Mouse (Mus musculus) hindlimb bud, embryonic 11.5 days (tissue): ENCODE results near the gene Nenf.
A peak's percentile ranks its signal among the peaks of the same experiment; 100 is the strongest.

Source experiments
- DNase-seq: peaks from one replicate; pipeline ENCODE4 v3.0.0-alpha.2; 2012; ENCODE audit warnings: low read depth, low spot score; ENCODE audit errors: extremely low spot score

Nenf gene

DNA sequence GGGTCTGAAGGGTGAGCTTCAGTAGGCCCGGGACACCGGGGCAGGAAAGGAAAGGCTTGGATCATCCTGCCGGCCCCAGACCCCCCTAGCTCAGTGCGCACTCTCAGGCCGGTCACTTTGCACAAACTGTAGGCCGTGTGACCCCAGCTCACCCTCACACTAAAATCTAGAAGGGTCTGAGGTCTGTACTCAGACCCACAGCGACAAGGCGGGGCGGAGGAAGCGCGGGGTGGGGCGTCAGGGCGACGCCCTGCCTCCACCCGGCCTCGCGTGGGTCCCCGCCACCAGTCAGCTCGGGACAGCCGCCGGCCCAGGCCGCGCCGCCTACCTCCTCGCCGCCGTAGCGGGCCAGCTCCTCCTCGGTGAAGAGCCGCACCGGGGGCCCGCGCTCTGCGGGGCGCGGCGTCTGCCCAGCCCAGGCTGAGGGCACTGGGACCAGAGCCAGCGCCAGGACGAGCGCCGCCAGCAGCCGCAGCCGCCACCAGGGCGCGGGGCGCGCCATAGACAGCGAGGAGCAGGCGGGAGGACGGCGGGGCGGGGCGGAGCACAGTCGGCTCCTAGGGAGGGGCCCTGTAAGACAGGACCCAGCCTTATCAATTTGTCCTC, at the start of gene Nenf:
TSS of gene Nenf (minus strand) at position 604 of the 606 bp plus-strand sequence.
- DNase-seq, result no peak

DNA sequence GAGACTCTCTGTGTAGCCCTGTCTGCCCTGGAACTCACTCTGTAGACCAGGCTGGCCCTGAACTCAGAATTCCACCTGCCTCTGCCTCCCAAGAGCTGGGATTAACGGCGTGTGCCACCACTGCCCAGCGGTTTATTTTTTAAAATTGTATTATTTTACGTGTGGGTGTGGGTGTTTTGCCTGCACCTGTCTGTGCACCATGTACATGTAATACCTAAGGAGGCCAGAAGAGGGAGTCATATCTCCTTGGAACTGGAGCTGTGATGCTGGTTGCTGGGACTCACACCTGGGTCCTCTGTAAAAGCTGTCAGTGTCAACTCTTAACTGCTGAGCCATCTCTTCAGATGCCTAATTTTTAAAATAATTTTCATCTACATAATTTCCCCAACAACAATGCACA, 46.5 kb upstream of the Nenf start:
- DNase-seq, result peak; percentile 16

- DNase-seq, result no peak
Measured at GRCm38 (mm10) chr1:191362412-191362811, 44.4 kb upstream of the Nenf start.

- no peak for DNase-seq
Measured at GRCm38 (mm10) chr1:191359478-191359877, 41.5 kb upstream of the Nenf start.

GRCm38 (mm10) chr1:191356936-191357335, 38.9 kb upstream of the Nenf start:
- DNase-seq, result no peak

DNA sequence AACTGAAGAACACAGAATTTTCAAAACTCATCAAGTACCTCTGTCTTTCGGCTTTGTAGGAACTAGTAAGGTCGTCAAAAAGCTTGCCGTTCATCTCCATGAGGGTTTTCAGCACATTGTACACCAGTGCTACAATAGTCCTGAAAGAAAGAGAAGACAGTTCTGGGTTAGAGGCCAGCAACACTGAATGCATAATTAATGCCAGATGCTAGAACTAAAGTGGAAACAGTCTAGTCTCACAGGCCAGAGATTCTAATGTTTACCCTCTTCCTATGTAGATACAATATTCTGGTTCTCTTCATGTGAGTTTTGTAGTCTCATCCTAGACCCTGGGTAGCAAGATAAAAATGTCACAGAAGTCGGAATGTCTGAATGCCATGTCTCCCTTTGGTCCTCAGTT, 35.8 kb upstream of the Nenf start:
- no peak for DNase-seq

- DNase-seq, result peak; percentile 10
Measured at GRCm38 (mm10) chr1:191352786-191353488, 34.9 kb upstream of the Nenf start.

GRCm38 (mm10) chr1:191350355-191350754, 32.4 kb upstream of the Nenf start:
- no peak for DNase-seq

DNA sequence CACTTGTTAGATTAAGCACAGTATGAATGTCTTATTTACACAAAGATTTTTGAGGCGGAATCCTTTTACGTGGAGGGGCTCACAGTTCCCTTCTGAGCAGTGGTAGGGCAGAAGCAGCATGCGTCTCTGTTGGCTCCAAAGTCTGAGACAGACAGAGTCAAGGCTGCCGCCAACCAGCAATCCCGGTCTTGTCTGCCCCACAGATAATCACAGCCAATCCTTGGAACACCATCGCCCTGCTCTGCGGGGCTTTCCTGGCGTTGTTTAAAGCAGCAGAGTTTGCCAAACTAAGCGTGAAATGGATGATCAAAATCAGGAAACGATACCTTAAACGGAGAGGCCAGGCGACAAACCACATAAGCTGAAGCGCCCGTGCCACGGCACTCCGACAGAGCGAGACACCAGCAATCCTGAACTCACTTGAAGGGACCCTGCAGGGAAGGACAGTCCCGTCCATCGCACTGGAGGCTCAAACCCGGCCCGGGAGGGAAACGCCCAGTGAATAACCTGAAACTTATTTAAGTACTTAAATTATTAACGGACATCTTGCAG, 31.6 kb upstream of the Nenf start:
- DNase-seq, result no peak

GRCm38 (mm10) chr1:191348996-191349395, 31.0 kb upstream of the Nenf start:
- no peak for DNase-seq

DNA sequence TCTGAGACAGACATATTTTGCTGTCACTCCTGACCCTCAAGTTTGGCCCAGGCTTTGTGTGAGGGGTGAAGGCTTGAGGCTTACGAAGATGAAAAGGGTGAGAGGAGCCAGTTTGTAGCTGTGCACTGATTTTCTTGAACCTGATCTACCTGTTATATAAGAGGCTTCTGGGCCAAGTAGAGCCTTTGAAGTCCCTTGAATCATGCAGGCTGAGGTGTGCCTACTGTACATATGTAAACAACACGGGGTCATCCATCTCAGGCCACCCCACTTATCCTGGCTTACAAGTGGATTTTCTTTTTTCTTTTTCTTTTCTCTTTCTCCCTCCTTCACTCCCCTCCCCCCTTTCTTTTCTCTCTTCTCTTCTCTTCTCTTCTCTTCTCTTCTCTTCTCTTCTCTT, 30.6 kb upstream of the Nenf start:
- DNase-seq, result no peak

- DNase-seq, result no peak
Measured at GRCm38 (mm10) chr1:191347602-191348001, 29.6 kb upstream of the Nenf start.

DNA sequence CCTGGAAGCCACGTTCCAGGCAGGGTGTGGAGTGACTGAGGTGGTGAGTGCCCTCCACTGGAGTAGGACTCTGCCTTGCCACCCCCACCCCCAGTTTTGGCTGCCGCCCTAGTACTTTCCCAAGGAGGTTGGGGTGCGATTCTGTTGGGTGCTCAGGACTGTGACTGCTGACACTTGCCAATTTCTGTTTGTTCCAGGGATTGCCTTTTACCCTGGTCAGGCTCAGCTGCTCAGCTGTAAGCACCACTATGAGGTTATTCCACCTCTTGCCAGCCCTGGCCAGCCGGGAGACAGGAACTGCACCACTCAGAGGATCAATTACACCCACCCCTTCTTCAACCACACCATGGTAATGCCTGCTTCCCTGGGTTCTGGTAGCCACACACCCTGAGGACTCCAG, 22.5 kb upstream of the Nenf start:
- DNase-seq, result no peak

DNA sequence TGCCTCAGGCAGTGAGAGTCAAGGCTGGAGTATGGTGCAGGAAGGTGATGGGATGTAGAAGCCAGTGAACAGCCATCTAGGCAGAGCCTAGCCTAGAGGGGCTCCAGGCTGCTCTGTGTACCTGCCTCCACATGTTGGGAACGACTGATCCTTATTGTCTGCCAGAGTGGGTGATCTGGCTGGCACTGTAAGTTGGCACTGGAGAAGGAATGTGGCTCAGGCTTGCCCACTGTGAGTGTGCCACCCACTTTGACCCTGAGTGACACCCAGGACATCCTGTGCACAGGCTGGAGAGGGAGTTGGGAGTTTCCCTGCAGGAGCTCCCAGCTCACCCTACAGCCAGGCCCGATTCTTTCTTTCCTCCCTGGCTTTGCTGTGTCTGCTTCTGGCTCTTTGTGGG, 21.9 kb upstream of the Nenf start:
- DNase-seq, result no peak

DNA sequence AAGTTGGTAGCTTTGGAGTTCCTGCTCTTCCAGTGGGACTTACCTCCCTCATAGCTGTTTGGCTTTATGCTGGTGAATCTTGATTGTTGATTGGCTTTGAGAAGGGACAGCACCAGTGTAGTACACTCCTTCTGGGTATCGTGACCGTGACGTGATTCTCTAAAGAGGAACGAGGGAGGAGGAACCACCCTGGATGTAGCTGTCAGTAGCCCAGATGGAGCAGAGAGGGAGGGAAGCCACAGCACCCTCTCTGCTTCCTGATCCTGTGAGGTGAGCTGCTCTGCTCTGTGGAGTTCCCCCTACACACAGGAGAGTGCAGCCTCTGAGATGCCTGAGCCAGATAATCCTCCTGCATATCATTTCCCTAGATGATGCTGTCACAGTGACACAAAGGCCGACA, 16.5 kb upstream of the Nenf start:
- DNase-seq, result no peak

- no peak for DNase-seq
Measured at GRCm38 (mm10) chr1:191330356-191330755, 12.4 kb upstream of the Nenf start.

- DNase-seq, result no peak
Measured at GRCm38 (mm10) chr1:191328019-191328441, 10.0 kb upstream of the Nenf start.

- no peak for DNase-seq
Measured at GRCm38 (mm10) chr1:191327258-191327657, 9.3 kb upstream of the Nenf start.

DNA sequence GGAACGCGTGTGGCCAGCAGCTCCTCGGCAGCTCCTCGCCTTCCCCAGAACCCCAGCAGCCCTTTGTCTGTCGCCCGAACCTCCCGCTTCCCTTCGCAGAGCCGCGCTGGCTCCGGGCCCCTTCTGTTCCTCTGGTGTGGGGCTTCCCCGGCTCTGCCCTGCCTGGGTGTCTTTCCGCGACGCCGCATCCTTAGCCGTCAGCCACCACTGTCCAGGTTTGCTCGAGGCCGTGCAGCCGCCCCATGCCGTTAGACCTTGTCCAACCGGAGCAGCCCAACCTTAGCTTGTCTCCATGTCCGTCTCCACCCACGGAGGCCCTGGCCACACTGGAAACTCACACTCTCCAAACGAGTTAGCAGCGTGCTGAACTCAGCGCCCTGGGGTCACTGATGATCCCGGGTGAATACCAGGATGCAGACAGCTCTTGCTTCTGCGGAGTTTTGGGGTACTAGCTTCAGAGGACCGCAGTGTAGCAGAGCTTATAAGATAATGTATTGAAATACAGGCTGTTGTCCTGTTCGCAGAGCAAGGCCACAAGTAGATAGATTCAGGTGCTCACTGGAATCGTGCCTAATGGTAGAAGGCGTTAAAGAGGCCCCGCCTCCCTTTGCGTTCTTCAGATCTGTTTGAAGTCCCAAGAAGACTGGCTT, 8.4 kb upstream of the Nenf start:
- DNase-seq, result no peak

- peak; percentile 82 for DNase-seq
Measured at GRCm38 (mm10) chr1:191325726-191326232, 7.8 kb upstream of the Nenf start, which contains the start of gene Tmem206. Gene Tmem206, plus strand, starts transcription at chr1:191325912.

DNA sequence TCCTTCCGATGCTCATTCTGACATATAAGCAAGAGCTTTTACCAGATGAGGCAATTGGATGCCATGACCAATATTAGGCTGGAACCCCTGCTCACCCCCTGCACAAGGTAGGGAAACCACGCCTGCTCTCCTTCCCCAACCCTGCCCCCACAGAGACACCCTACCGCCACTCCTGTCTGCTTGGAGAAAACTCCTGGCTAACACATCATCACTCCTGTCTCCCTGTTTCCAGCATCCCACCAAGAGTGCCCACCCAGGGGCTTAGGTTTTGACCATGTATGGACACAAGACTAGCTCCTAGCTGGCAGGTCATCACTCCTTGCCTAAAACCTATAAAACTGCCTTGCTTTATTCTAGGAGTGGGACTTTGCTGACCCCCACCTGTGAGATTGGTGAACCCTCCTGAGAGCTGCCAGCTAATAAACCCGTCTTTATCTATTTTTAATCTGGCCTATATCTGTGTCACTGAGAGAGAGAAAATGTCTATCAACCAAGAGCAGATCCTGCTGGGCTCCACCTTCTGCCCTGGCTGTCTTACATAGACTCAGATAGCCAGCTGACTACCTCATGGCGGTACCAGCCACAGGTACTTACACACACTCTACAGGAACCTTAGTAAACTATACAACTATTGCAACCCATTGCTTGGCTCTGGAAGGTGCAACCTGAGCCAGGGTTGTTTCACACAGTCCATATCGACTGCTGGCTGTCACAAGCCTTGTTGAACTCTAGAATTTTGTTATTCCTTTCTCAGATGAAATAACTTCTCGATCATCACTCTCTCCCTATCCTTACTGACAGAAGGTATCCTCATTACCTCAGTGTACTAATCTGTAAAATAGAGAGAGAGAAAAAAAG, 7.0 kb upstream of the Nenf start:
- DNase-seq, result no peak
